Mouse (Mus musculus) CD4-positive, CD25-positive, alpha-beta regulatory T cell, adult 2 months (primary cell): Measurements from ENCODE around the gene Itgav.

ENCODE experiments used
- DNase-seq: peaks from one replicate; pipeline ENCODE4 v3.0.0-alpha.2; 2012; ENCODE audit warnings: low read depth, low spot score

Gene Itgav

DNA sequence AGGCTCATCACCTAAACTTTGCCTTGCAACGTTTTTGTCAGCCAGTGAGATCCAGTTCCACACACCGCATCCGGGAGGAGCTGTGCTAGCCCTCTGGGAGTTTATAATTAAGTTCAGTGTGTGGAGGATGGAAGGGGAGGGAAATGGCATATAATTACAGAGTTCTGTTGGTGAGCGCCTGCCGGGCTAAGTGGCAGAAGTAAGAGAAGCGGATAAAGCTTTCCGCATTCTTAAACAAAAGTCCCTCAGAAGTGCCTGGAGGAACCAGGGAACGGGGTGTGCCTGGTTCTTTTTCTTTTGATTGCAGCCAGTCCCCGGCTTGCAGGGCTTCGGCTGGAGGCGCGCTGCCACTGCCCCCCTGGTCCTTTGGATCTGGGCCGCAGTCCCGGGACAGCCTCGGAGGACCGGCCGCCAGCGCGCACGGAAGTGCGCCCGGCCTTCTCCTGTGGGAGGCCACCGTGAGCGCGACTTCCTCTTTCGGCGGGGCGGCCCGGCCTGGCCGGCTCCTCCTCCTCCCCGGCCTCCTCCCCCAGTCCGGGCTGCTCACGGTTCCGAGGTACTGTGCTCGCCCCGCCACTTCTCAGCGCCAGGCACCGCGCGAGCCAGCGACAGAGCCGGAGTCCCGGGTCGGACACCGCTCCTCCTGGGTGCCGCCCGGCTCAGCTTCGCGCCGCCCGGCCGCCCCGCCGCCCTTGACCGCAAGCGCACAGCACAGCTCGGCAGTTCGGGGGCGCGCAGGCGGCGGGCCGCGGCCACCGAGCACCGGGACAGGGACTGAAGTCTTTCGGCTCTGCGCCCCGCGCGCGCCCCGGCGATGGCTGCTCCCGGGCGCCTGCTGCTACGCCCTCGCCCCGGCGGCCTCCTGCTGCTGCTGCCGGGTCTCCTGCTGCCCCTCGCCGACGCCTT, at the start of gene Itgav:
Gene Itgav (plus strand): TSS at position 477 of the 906 bp plus-strand sequence.
- DNase-seq = peak; percentile 88

GRCm38 (mm10) chr2:83674421-83674820, 49.8 kb upstream of the Itgav start:
- DNase-seq = no peak

- no peak for DNase-seq
Observed at GRCm38 (mm10) chr2:83674896-83675295, 49.3 kb upstream of the Itgav start.

DNA sequence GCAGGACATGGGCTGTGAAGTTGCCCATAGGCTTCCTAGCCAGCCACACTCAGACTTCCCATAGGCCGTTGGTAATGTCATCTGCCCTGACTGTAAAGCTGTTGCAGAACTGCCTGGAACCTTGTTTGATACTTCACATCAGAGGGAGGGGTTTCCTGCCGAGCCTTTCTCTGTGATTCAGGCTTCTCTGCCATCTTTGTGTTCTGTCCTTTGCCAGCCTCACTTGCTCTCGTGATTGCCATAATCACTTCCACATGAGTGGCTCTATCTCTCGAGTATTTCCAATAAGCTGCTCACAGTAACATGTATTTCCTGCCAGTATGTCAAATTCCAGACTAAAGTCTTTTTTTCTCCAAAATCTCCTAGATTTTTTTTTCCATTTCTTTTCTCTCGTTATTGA, 48.5 kb upstream of the Itgav start:
- DNase-seq = no peak

GRCm38 (mm10) chr2:83676226-83676870, 47.8 kb upstream of the Itgav start:
- DNase-seq = no peak

DNA sequence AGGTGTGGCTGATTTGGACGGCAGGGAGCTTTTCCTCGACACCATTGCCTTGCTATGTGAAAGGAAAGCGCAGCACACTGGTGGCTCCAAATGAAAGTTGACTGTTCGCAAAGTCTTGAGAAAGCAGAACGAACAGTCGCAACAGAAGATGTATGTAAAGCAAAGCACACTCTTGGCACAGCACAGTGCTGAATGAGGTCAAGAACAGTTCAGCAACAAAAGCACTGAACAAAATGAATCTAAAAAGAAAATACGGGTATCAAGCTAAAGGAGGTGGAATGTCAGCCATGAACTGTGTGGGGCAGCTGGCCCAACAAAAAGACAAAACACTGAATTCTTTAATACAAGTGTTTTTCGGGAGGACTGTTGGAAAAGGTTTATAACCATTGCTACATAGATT, 42.9 kb upstream of the Itgav start:
- no peak for DNase-seq

DNA sequence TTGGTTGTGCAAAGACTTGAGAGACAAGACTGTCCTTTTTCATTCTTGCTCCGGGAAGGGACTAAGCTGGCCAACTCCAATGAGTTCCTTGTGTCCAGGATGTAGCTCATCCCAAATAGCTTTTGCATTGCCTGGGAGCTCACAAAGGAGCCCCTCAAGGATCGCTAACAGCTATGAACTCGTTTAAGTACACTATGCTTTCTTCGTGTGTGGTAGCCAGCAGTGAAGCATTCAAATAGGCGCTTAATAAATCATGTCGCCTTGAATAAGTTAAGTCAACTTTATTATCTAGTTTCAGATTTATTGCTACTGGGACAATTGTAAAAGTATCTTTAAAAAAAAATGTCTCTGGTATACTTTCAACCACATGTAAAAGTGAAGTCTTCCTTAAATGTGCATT, 42.4 kb upstream of the Itgav start:
- DNase-seq = no peak

DNA sequence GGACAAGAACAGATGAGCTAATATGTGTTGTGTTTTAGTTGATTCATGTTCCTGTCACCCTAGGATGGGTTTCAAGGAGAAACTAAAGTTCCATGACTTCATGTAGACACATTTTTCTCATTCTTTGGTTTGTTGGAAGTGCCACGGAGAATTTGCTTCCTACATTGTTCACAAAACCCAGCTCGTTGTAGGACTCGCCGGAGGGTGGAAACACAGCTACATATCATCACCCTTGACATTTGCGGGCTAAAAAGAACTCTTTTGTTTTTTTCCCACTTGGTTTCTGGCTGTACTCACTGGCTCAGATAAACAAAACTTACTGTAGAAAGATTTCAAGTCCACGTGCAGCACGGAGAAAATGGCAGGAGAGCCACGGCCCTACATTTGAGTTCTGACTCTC, 41.9 kb upstream of the Itgav start:
- DNase-seq = no peak

DNA sequence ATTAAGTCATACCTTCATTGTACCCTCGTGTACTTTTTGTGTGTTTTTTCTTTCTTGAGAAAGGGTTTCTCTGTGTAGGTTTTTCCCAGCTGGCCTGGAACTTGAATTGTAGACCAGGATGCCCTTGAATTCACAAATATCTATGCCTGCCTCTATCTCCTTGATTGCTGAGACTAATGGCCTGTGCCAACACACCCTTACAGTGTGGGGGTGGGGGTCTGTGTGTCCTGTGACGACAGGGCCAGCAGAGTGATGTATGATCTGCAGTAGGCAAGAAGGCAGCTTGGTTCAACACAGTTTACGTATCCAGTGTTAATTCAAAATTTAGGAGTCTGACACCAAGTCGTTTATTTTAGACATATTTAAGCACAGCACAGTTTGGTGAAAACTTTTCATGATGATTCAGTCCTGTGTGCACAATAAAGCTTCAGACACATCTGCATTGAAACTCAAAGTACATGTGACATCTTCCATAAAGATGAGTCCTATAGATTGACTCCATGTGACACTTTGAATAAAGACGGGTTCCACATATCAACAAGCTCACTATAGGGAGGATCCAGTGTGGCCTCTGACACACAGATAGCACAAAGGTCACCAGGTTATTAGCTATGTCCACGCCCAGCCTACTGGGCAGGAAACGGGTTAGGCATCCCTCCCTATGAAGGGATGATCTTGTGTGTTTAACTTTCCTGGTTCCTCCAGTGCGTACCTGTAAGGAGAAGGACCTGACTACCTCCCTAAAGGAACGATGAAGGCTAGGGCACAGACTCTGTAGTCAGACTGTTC, 40.3 kb upstream of the Itgav start:
- no peak for DNase-seq

DNA sequence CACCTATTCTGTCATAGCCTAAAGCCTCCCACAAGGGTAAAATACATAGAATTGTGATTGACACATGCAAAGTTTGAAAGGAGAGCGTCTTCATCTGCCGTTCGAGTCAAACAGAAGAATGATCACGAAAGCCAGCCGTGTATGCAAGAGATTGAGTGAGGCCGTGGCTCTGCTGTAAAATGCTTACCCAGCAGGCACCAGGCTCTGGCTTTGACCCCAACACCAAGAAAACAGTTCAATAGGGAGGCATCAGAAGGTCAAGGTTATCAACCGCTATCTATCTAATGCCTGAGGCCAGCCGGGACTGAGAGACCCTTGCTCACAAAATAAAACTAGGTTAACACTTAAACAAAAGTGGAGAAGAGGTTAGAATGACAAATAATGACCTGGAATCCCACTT, 39.5 kb upstream of the Itgav start:
- no peak for DNase-seq

- no peak for DNase-seq
Observed at GRCm38 (mm10) chr2:83690372-83690771, 33.8 kb upstream of the Itgav start.

GRCm38 (mm10) chr2:83692651-83693545, 31.3 kb upstream of the Itgav start:
- no peak for DNase-seq

GRCm38 (mm10) chr2:83694061-83694460, 30.1 kb upstream of the Itgav start:
- peak; percentile 9 for DNase-seq

DNA sequence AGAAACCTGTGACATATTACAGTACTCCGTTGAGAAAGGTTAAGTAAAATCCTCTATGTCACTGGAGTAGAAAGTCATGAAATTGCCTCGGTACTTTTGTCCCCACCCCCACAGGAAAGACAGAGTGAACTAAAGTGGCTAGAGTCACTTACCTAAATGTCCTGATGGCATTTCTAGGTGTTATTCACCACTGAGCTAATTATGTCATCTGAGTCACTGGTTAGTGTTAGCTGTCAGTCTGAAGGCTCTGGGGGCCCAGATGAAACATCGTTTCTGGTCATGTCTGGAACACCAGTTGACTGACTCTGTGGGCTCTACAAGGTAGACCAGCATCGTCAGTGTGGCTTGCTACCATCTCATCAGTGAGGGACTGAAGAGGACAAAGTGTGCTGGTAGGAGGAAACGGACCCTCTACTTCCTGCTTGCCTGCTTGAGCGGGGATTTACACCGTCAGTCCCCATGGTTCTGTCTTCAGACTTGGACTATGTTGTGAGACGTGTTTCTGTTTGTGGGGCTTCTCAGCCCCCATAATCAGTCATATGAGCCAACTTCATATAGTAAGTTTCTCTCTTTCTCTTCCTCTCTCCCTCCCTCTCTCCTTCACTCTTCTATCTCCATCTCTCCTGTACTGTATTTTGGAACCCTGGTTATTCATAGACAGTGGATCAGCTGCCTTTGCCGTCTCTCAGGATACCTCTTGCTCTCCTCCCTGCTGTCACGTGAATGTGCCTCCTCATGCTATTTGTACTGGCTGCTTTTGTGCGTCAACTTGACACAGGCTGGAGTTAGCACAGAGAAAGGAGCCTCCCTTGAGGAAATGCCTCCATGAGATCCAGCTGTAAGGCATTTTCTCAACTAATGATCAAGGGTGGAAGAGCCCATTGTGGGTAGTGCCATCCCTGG, 28.6 kb upstream of the Itgav start:
- DNase-seq = peak; percentile 63

- DNase-seq = peak; percentile 64
Observed at GRCm38 (mm10) chr2:83698484-83698883, 25.7 kb upstream of the Itgav start.

DNA sequence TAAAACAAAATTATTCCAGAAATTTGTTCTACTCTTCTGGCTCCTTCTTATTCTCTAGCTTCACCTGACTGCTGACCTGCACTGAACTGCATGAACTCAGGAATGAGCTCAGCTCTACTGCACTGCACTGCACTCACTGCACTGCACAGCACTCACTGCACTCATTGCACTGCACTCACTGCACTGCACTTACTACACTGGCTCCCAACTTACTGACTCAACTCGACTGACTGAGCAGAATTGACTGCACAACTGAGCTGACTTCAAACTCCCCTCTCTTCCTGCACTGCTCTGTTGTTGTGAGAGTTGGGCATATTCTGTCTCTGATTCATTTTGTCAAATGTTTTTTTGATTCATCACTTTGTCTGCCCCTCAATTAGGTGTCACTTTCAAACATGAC, 24.9 kb upstream of the Itgav start:
- DNase-seq = peak; percentile 45

GRCm38 (mm10) chr2:83700667-83701066, 23.5 kb upstream of the Itgav start:
- DNase-seq = peak; percentile 83

DNA sequence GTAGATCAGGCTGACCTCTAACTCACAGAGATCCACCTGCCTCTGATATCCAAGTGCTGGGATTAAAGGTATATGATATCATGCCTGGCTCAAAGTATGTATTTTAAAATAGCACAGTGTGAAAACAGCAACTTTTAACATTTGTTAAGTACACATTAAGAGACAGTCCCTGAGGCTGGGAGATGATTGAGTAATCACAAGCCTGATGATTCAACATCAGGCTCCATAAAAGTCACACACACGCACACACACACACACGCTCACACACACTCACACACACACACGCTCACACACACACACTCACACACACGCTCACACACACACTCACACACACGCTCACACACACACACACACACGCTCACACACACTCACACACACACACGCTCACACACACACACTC, 21.8 kb upstream of the Itgav start:
- DNase-seq = no peak

- DNase-seq = no peak
Observed at GRCm38 (mm10) chr2:83705580-83706158, 18.5 kb upstream of the Itgav start.
